Mouse (Mus musculus) heart, postnatal 14 days (tissue): ENCODE measurements around the gene Ccl22. TPM values are rescaled to one million over a fixed set of nuclear protein-coding genes. Genes with fewer than 3 reads are reported as not detected.

Source experiments
- DNase-seq, 2 experiments: peaks; one replicate each; pipeline ENCODE4 v3.0.0; 2021 to 2022
- intact Hi-C: fragments of 180-260 bp; cut with DNase I; formaldehyde crosslinking; loops from one replicate; pipeline ENCODE4 v1.15.1; 2025
- total RNA-seq, 2 experiments: library from RNA; stranded (reverse); gene quantifications; 2 replicates each; pipeline ENCODE4 v1.2.3; 2021

Gene Ccl22
- total RNA-seq, 2 experiments from 2014 or later: 0.90 TPM; not detected in 1

- intact Hi-C loops: no loop called here
Measured at GRCm38 (mm10) chr8:94774601-94775000, 29.2 kb downstream of the Ccl22 start.

GRCm38 (mm10) chr8:94776346-94776745 lies 31.0 kb downstream of the Ccl22 start:
- intact Hi-C loops: no loop called here
- DNase-seq: no peak

More at GRCm38 (mm10) chr8:94774601-94775000, 29.2 kb downstream of the Ccl22 start:
- DNase-seq: no peak

- intact Hi-C loops: no loop called here
- no peak for DNase-seq
Measured at GRCm38 (mm10) chr8:94778036-94778435, 32.6 kb downstream of the Ccl22 start.

GRCm38 (mm10) chr8:94778473-94778872 lies 33.1 kb downstream of the Ccl22 start:
- DNase-seq: peak; percentile 42
- intact Hi-C loops: no loop called here

GRCm38 (mm10) chr8:94778895-94779533 lies 33.6 kb downstream of the Ccl22 start:
- DNase-seq: no peak
- intact Hi-C loops: no loop called here

- DNase-seq: no peak
- intact Hi-C loops: no loop called here
Measured at GRCm38 (mm10) chr8:94779534-94780294, 34.3 kb downstream of the Ccl22 start.

GRCm38 (mm10) chr8:94780491-94781154 lies 35.2 kb downstream of the Ccl22 start:
- DNase-seq: no peak
- intact Hi-C loops: no loop called here

- no peak for DNase-seq
Measured at GRCm38 (mm10) chr8:94781155-94781837, 35.9 kb downstream of the Ccl22 start.

GRCm38 (mm10) chr8:94781838-94782235 lies 36.4 kb downstream of the Ccl22 start:
- intact Hi-C loops: no loop called here
- peak in 1 of 2 experiments; percentile 40 for DNase-seq

More at GRCm38 (mm10) chr8:94781155-94781837, 35.9 kb downstream of the Ccl22 start:
- intact Hi-C loops: no loop called here

GRCm38 (mm10) chr8:94783890-94784289 lies 38.5 kb downstream of the Ccl22 start:
- intact Hi-C loops: no loop called here

GRCm38 (mm10) chr8:94785247-94785985 lies 40.0 kb downstream of the Ccl22 start:
- peak; percentile 36 to 61 for DNase-seq
- intact Hi-C loops: no loop called here

More at GRCm38 (mm10) chr8:94783890-94784289, 38.5 kb downstream of the Ccl22 start:
- DNase-seq: no peak

- intact Hi-C loops: no loop called here
- no peak for DNase-seq
Measured at GRCm38 (mm10) chr8:94785995-94786595, 40.7 kb downstream of the Ccl22 start.

GRCm38 (mm10) chr8:94787524-94788501 lies 42.4 kb downstream of the Ccl22 start:
- DNase-seq: no peak
- intact Hi-C loops: no loop called here

- intact Hi-C loops: no loop called here
- no peak for DNase-seq
Measured at GRCm38 (mm10) chr8:94789256-94789955, 44.0 kb downstream of the Ccl22 start.

- intact Hi-C loops: no loop called here
- DNase-seq: no peak
Measured at GRCm38 (mm10) chr8:94794368-94794767, 49.0 kb downstream of the Ccl22 start.

GRCm38 (mm10) chr8:94794782-94795181 lies 49.4 kb downstream of the Ccl22 start:
- intact Hi-C loops: no loop called here
- no peak for DNase-seq

GRCm38 (mm10) chr8:94800278-94800968 lies 55.0 kb downstream of the Ccl22 start:
- DNase-seq: no peak
- intact Hi-C loops: no loop called here
